Mouse (Mus musculus) neural tube, embryonic 13.5 days (tissue): Measurements from ENCODE around the gene Spata13. TPM values are rescaled to one million over a fixed set of nuclear protein-coding genes. Genes with fewer than 3 reads are reported as not detected.
A peak's percentile ranks its signal among the peaks of the same experiment; 100 is the strongest.

Experiments
- ATAC-seq: fragments of 200-750 bp; cut with Nextera tagmentation; 2 replicates; pipeline ENCODE4 v1.8.0; 2017; ENCODE audit warnings: low read depth, mild to moderate bottlenecking, moderate TSS enrichment, moderate library complexity
- H3K27ac ChIP-seq: fragments of 300-500 bp; sonication (generic); replicated peaks from 2 replicates; pipeline ENCODE4 v1.5.1; 2015; ENCODE audit warnings: moderate library complexity, mild to moderate bottlenecking, inconsistent platforms
- H3K27me3 ChIP-seq: fragments of 300-500 bp; sonication (generic); 2 replicates; pipeline ENCODE4 v1.6.1; 2015; ENCODE audit warnings: mild to moderate bottlenecking, inconsistent platforms
- H3K36me3 ChIP-seq: fragments of 300-500 bp; sonication (generic); 2 replicates; pipeline ENCODE4 v1.6.1; 2015; ENCODE audit warnings: mild to moderate bottlenecking, inconsistent platforms
- H3K4me1 ChIP-seq: fragments of 300-500 bp; sonication (generic); replicated peaks from 2 replicates; pipeline ENCODE4 v1.6.1; 2015; ENCODE audit warnings: inconsistent platforms
- H3K4me2 ChIP-seq: fragments of 300-500 bp; sonication (generic); 2 replicates; pipeline ENCODE4 v1.6.1; 2015; ENCODE audit warnings: inconsistent platforms, mild to moderate bottlenecking, moderate library complexity
- H3K4me3 ChIP-seq: fragments of 300-500 bp; sonication (generic); 2 replicates; pipeline ENCODE4 v1.5.1; 2015; ENCODE audit warnings: mild to moderate bottlenecking, inconsistent platforms
- H3K9ac ChIP-seq: fragments of 300-500 bp; sonication (generic); 2 replicates; pipeline ENCODE4 v1.6.1; 2015; ENCODE audit warnings: moderate library complexity, mild to moderate bottlenecking, inconsistent platforms
- H3K9me3 ChIP-seq: fragments of 300-500 bp; sonication (generic); 2 replicates; pipeline ENCODE4 v1.6.1; 2016; ENCODE audit warnings: inconsistent platforms
- WGBS: fragments of 180-500 bp; shearing (Covaris S2); methylation state at CpG from one replicate; pipeline ENCODE4 v1.1.7; 2015; 5-methylcytosine and 5-hydroxymethylcytosine counted together
- polyA plus RNA-seq: library from polyadenylated mRNA; unstranded; fragments of >200 nt; fragmentation: Nextera tagmentation; extraction: Ambion mirVana; gene quantifications from 2 replicates; pipeline ENCODE4 v1.2.1, GENCODE M21; 2015

Gene Spata13
- polyA plus RNA-seq, 1 experiment from 2014 or later, result 22.2 TPM

DNA sequence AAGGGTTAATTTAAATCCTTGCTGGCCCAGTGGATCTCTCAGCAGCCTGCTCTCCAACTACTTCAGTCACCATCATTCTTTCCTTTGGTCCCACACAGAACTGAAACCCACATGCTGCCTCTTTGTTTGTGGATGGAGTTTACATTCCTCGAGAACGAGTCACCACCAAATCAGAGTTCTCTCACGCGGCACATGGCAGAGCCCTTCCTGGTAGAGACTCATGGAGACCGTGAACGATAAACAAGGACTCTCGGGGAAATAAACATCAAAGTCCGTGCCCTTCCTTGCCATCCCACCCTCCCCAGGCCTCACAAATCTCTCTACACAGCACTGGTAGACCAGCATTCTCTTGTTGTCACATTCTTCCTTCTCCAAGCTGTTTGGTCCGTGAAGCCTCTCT is 12.7 kb upstream of the Spata13 start:
- H3K36me3 ChIP-seq, result no peaks in the 10 kb centered on the region
- no peak overlapping the region for H3K4me2 ChIP-seq
- no peaks in the 10 kb centered on the region for H3K4me1 ChIP-seq
- H3K9me3 ChIP-seq, result peaks cover 3% of the 10 kb centered on the region; the same call in 1 of the 2 replicates
- 75% methylated on average over 9 of the region's 9 CpGs for WGBS
- H3K27ac ChIP-seq, result no peak overlapping the region
- no peak for ATAC-seq
- no peak overlapping the region for H3K4me3 ChIP-seq
- H3K27me3 ChIP-seq, result no peaks in the 10 kb centered on the region
- H3K9ac ChIP-seq, result no peak overlapping the region

DNA sequence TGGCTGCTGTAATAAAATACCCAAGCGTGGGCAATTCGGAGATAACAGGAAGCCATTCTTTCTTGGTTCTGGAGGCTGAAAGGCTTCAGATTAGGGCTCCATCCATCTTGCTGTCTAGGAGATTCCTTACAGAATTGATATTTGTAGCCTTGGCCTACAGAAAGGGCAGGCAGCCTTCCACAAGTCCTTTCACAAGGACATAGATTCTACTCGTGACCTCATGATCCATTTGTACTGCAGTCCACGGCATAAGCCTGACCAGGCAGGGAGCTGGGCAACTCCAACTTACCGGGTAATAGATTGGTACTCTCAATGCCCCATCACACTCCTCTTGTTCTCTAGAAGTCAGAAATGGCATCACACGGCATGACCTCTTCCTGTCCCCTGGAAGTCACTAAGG is 8.3 kb upstream of the Spata13 start:
- no peak for ATAC-seq

DNA sequence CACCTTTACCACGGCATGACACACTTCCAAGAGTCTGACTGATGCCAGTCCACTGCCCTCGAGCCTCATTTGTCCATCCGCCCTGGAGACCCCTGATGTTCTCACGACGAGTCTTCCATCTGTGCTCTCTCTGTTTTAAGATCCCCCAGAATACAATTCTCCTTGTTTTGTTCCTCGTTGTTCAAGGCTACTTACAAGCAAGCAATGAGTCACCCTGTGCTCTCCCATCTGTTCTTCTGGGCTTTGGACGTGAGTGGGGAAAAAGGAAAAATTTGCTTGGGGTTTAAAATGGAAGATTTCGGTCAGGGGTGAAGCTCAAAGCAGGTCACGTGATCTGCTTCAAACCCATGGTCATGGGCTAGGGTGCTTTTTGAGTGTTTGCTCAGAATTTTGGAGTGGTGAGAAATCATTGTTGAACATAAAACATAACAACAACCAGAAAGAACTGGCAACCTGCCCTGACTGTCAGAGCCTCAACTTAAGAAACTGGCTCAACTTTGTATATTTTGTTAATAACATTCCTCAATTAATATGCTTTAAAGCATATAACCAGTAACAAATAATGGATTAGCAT is 3.8 kb upstream of the Spata13 start:
- H3K4me3 ChIP-seq, result no peak overlapping the region
- H3K4me1 ChIP-seq, result peaks cover 9% of the 10 kb centered on the region
- no peak for ATAC-seq
- no peaks in the 10 kb centered on the region; the same call in 1 of the 2 replicates for H3K27me3 ChIP-seq
- no peak overlapping the region for H3K27ac ChIP-seq
- no peak overlapping the region for H3K9ac ChIP-seq
- H3K36me3 ChIP-seq, result no peaks in the 10 kb centered on the region
- 76% methylated on average over 9 of the region's 9 CpGs for WGBS
- no peaks in the 10 kb centered on the region for H3K9me3 ChIP-seq
- H3K4me2 ChIP-seq, result no peak overlapping the region

More for the DNA sequence above, 8.3 kb upstream of the Spata13 start:
- no peaks in the 10 kb centered on the region for H3K4me1 ChIP-seq
- WGBS, result 36% methylated on average over 6 of the region's 6 CpGs
- no peak overlapping the region for H3K4me3 ChIP-seq
- no peak overlapping the region for H3K27ac ChIP-seq
- no peak overlapping the region for H3K9ac ChIP-seq
- H3K27me3 ChIP-seq, result no peaks in the 10 kb centered on the region
- no peak overlapping the region for H3K4me2 ChIP-seq
- H3K36me3 ChIP-seq, result no peaks in the 10 kb centered on the region
- H3K9me3 ChIP-seq, result peaks cover 3% of the 10 kb centered on the region; the same call in 1 of the 2 replicates

DNA sequence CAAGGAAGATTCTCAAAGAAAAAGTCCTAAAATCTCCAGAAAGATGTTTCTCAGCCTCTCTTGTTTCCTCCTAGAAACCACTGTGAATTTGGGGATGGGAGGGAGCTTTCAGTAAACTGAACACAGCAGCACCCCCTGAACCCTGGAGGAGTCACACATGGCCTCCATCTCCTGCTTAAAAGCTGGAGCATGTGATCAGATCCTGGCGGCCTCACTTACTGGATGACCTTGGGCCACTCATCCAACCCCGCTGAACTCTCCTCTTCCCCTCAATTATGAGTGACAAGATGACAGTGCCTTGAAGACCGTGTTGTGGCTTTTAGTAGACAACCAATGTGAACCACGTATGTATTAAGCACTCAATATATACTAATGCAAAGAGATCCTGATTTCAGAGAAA is 2.8 kb upstream of the Spata13 start:
- H3K27me3 ChIP-seq, result no peaks in the 10 kb centered on the region; the same call in 1 of the 2 replicates
- WGBS, result 75% methylated on average over 4 of the region's 4 CpGs

DNA sequence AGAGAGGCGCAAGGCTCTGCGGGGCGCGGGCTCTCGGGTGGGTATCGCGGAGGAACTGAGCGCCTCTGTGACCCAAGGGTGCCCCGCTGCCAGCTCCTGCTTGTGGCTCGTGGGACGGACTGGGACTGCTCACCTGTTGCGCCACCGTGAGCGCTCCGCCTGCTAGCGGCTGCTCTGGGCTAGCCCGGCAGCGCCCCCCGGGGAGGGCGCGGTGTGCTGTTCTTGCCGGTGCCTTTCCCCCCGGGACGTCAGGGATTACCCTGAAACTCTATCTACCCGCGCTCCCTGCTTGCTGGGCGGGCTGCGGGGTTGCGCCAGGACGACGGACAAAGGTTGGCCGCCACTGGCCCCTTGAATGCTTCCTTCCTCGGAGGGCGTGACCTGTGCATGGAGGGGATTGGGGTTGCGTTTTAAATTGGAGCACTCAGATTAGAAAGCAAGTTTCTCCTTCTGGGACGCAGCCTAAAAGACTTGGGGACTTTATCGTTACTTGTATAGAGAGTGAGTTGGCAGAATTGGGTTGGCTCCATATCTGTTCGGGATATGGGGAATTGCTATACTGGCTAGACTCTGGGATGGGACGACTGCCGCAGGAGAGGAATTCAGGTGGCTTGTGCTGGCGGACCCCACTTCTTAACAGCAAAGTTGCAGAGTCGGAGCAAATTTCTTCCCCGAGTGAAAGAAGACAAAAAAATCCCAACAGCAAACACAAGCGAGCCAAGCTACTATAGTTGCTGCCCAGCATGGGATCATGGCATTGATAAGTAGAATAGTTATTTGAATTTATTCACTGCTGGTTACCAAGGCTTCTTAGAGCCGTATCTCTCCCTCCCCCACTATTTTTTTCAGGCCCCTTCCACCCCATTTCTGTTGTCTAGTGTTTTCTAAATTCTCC is 1.3 kb downstream of the Spata13 start:
- under 1% methylated on average over 43 of the region's 45 CpGs for WGBS
- Histone ChIP-seq H3K27me3 (no peaks in the 10 kb centered on the region; the same call in 1 of the 2 replicates), H3K4me1 (peaks cover 48% of the 10 kb centered on the region), H3K9ac (peak overlapping the region; percentile 76), H3K4me2 (peak overlapping the region; percentile 98), H3K9me3 (no peaks in the 10 kb centered on the region), H3K36me3 (no peaks in the 10 kb centered on the region), H3K4me3 (peak overlapping the region; percentile 72), H3K27ac (peak overlapping the region; percentile 59)
- no peak; the same call in none of the 2 replicates for ATAC-seq

More for the DNA sequence above, 2.8 kb upstream of the Spata13 start:
- no peak overlapping the region for H3K4me3 ChIP-seq
- peaks cover 19% of the 10 kb centered on the region for H3K4me1 ChIP-seq
- no peak overlapping the region for H3K27ac ChIP-seq
- no peak overlapping the region for H3K9ac ChIP-seq
- no peak overlapping the region for H3K4me2 ChIP-seq
- H3K9me3 ChIP-seq, result no peaks in the 10 kb centered on the region
- H3K36me3 ChIP-seq, result no peaks in the 10 kb centered on the region
- ATAC-seq, result no peak

DNA sequence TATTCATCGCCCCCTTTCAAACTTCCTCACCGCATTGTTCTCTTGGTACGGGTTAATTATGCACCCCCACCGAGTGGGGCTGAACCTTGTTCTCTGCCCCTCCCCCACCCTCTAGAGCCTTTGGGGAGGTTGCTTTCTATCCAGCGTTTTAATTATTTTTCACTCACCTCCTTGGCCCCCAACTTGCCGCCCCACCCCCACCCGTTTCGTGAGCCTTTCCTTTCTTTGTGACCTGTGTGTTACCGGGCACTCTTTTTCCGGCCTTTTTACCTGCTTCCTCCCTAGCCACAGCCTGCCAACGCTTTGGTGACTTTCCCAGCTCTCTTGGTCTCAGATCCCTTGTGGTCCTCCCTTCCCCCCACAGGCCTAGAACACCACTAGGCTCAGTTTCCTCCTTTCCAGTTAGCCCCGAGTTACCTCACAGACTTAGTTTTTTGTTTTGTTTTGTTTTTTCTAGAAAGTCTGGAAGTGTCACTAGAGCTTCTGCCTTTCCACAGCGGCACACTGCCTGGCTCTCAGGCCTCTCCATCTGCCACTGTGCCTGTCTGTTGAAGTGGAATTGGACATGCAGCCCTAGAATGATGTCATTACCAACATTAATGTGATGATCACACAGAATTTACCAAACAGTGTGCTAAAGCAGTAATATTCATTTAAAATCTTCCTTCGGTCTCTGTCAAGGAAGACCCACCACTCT is 2.3 kb downstream of the Spata13 start:
- WGBS, result 6% methylated on average over 14 of the region's 14 CpGs
- peaks cover 55% of the 10 kb centered on the region for H3K4me1 ChIP-seq
- H3K27ac ChIP-seq, result no peak overlapping the region

DNA sequence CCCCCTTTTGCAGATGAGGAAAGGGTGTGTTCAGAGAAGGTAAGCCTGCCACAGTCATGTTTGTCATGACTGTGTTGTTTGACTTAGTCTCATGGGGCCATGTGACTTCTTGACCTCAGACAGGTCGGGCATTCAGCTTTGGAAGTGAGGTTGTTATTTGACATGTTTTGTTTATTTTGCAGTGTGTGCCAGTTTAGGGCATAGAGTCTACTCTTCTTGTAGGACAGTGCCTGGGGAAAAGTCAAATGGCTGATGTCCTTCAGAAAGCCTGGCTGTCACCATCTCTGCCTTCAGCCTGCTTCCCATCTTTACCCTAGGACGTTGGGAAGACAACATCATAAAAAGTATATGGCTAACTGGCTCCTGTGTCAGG is 2.8 kb downstream of the Spata13 start:
- peaks cover 60% of the 10 kb centered on the region for H3K4me1 ChIP-seq
- ATAC-seq, result no peak
- no peaks in the 10 kb centered on the region; the same call in 1 of the 2 replicates for H3K27me3 ChIP-seq
- peak overlapping the region; percentile 76 for H3K9ac ChIP-seq
- H3K4me3 ChIP-seq, result peak overlapping the region; percentile 72
- no peak overlapping the region for H3K27ac ChIP-seq
- 7% methylated on average over 2 of the region's 2 CpGs for WGBS
- H3K36me3 ChIP-seq, result no peaks in the 10 kb centered on the region
- H3K4me2 ChIP-seq, result peak overlapping the region; percentile 98
- no peaks in the 10 kb centered on the region for H3K9me3 ChIP-seq

More for the DNA sequence above, 2.3 kb downstream of the Spata13 start:
- Histone ChIP-seq H3K9ac (peak overlapping the region; percentile 76), H3K4me3 (peak overlapping the region; percentile 72), H3K27me3 (no peaks in the 10 kb centered on the region; the same call in 1 of the 2 replicates), H3K9me3 (no peaks in the 10 kb centered on the region), H3K4me2 (peak overlapping the region; percentile 98), H3K36me3 (no peaks in the 10 kb centered on the region)
- ATAC-seq, result no peak

DNA sequence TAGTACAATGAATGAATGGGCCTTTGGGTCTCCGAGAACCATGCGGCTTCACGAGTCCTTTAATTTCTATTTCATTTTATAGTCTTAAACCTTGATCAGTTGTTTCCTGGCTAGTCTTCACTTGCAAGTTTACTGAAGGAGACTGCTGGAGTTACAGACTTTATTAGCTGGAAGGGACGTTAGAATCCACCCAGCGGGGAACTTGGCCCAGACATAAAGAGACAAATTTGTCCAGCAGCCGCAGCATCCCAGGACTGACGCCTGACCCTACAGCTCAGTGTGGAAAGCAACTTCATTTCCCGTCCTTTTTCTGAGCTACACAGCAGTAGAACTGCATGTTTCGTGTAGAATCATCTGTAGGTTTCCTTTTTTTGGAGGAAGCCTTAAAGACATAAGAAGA is 3.2 kb downstream of the Spata13 start:
- H3K4me2 ChIP-seq, result peak overlapping the region; percentile 98
- no peak overlapping the region for H3K27ac ChIP-seq
- 27% methylated on average over 9 of the region's 9 CpGs for WGBS
- H3K9ac ChIP-seq, result peak overlapping the region; percentile 56; the same call in 1 of the 2 replicates
- no peak for ATAC-seq
- no peaks in the 10 kb centered on the region for H3K36me3 ChIP-seq
- H3K27me3 ChIP-seq, result no peaks in the 10 kb centered on the region; the same call in 1 of the 2 replicates
- peak overlapping the region; percentile 72 for H3K4me3 ChIP-seq
- H3K9me3 ChIP-seq, result no peaks in the 10 kb centered on the region
- peaks cover 64% of the 10 kb centered on the region for H3K4me1 ChIP-seq

DNA sequence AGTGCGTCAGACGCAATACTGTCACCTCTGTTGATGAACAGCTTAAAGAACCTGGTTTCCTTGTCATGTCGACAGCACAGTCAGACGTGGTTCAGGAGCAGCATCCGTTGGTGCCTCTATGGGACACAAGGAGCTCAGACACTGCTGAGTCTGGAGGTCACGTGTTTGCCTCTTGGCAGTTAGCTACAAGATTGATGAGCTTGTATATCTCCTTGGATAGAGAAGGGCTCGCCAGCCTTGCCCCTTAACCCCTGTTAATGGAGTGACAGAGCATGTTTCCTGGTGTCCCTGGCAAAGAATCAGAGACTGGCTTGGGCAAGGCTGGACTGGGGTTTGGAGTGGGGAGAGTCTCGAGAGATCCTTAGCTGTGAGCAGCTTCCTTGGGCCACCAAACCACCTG is 4.4 kb downstream of the Spata13 start:
- no peak overlapping the region for H3K4me3 ChIP-seq
- WGBS, result 22% methylated on average over 8 of the region's 8 CpGs
- H3K27me3 ChIP-seq, result no peaks in the 10 kb centered on the region; the same call in 1 of the 2 replicates
- H3K9me3 ChIP-seq, result no peaks in the 10 kb centered on the region
- no peak for ATAC-seq
- H3K4me1 ChIP-seq, result peaks cover 76% of the 10 kb centered on the region
- no peak overlapping the region for H3K9ac ChIP-seq
- no peaks in the 10 kb centered on the region for H3K36me3 ChIP-seq
- peak overlapping the region; percentile 98 for H3K4me2 ChIP-seq
- H3K27ac ChIP-seq, result no peak overlapping the region

DNA sequence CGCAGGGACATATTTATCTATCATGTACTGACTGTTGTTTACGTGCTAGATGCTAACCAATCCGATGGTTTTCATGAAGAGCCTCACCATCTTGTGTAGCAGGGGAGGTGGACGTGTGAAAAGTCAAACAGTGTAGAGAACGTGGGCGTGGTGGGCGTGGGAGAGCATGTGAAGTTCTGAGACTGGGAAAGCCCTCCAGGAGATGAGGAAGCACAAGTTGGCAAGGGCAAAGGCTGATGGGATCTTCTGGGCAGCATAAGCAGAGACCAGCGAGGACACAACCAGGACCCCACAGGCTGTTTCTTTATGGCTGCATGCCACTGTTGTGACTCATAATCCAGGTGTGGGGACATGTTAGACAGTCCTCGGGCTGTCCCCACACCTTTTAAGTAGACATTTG is 5.4 kb downstream of the Spata13 start:
- ATAC-seq, result no peak
- Histone ChIP-seq H3K9me3 (no peaks in the 10 kb centered on the region), H3K4me1 (peaks cover 80% of the 10 kb centered on the region), H3K4me3 (no peak overlapping the region), H3K27ac (no peak overlapping the region), H3K9ac (no peak overlapping the region), H3K27me3 (no peaks in the 10 kb centered on the region), H3K36me3 (no peaks in the 10 kb centered on the region), H3K4me2 (no peak overlapping the region)
- WGBS, result 88% methylated on average over 9 of the region's 9 CpGs

DNA sequence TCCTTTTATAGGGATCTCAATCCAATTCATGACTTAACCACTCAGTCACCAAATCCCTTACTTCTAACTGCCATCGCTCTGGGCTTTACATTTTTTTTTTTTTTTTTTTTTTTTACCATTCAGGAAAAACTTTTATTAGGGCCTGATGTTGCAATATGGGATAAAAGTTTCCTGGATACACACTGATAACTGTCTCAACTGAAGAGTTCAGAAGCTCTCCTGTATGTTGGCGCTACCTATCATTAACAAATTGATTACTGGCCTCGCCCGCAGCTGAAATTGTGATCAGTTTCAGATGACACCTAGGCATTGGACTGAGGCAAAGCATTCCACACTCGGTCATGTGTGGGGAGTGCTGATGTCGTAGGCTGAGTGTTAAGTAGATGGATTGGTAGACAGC is 7.3 kb downstream of the Spata13 start:
- H3K9ac ChIP-seq, result no peak overlapping the region
- H3K27ac ChIP-seq, result no peak overlapping the region
- no peaks in the 10 kb centered on the region for H3K36me3 ChIP-seq
- no peak for ATAC-seq
- H3K27me3 ChIP-seq, result no peaks in the 10 kb centered on the region
- 76% methylated on average over 6 of the region's 6 CpGs for WGBS
- H3K4me2 ChIP-seq, result 0 out of 2 replicates have a peak overlapping the region, but pooled peaks have one; percentile 7
- H3K9me3 ChIP-seq, result no peaks in the 10 kb centered on the region
- no peak overlapping the region for H3K4me3 ChIP-seq
- H3K4me1 ChIP-seq, result peaks cover 74% of the 10 kb centered on the region

DNA sequence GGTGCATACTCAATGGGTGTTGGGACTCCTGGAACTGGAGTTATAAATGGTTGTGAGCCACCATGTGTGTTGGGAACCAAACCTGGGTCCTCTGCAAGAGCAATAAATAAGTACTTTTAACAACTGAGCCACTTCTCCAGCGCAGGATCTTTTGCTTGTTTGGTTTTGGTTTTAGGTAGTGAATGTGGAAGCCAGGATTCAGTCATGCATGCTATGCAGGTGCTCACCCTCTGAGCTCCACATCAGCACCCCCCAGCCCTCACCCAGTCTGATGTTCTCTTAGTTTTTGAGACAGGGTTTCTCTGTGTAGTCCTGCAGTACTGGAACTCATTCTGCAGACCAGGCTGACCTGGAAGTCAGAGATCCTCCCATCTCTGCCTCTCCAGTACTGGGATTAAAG is 8.3 kb downstream of the Spata13 start:
- Histone ChIP-seq H3K9ac (no peak overlapping the region), H3K27ac (peak overlapping the region; percentile 33; the same call in 1 of the 2 replicates), H3K36me3 (no peaks in the 10 kb centered on the region), H3K9me3 (no peaks in the 10 kb centered on the region), H3K4me2 (no peak overlapping the region), H3K27me3 (no peaks in the 10 kb centered on the region), H3K4me3 (no peak overlapping the region), H3K4me1 (peaks cover 72% of the 10 kb centered on the region)
- WGBS, result 73% methylated on average over 1 of the region's 1 CpGs
- ATAC-seq, result no peak
